Mouse (Mus musculus) gastrocnemius, postnatal 10 days (tissue): Measurements from ENCODE around the gene Pfkfb3. TPM values are rescaled to one million over a fixed set of nuclear protein-coding genes. Genes with fewer than 3 reads are reported as not detected.
A peak's percentile ranks its signal among the peaks of the same experiment; 100 is the strongest.

Experiments
- DNase-seq: peaks from one replicate; pipeline ENCODE4 v3.0.0; 2021; ENCODE audit warnings: mixed read lengths
- long read RNA-seq, 2 experiments: library from polyadenylated mRNA; stranded (forward); transcript quantifications; one replicate each; pipeline ENCODE4 v2.0.0; 2021
- total RNA-seq, 2 experiments: library from RNA; stranded (reverse); gene quantifications; 2 replicates each; pipeline ENCODE4 v1.2.3; 2021

Gene Pfkfb3
- total RNA-seq, result 10 to 100 TPM; 19.3 to 21.5 TPM
- long read RNA-seq, experiment 1, full-length matches to known transcripts, result 1 of 6 reads
- long read RNA-seq, experiment 1, partial matches to known transcripts, result 0 of 6 reads
- long read RNA-seq, experiment 1, other reads (novel, unspliced or antisense), result 5 of 6 reads
- long read RNA-seq, experiment 2, full-length matches to known transcripts, result 3 of 7 reads
- long read RNA-seq, experiment 2, partial matches to known transcripts, result 0 of 7 reads
- long read RNA-seq, experiment 2, other reads (novel, unspliced or antisense), result 4 of 7 reads

DNA sequence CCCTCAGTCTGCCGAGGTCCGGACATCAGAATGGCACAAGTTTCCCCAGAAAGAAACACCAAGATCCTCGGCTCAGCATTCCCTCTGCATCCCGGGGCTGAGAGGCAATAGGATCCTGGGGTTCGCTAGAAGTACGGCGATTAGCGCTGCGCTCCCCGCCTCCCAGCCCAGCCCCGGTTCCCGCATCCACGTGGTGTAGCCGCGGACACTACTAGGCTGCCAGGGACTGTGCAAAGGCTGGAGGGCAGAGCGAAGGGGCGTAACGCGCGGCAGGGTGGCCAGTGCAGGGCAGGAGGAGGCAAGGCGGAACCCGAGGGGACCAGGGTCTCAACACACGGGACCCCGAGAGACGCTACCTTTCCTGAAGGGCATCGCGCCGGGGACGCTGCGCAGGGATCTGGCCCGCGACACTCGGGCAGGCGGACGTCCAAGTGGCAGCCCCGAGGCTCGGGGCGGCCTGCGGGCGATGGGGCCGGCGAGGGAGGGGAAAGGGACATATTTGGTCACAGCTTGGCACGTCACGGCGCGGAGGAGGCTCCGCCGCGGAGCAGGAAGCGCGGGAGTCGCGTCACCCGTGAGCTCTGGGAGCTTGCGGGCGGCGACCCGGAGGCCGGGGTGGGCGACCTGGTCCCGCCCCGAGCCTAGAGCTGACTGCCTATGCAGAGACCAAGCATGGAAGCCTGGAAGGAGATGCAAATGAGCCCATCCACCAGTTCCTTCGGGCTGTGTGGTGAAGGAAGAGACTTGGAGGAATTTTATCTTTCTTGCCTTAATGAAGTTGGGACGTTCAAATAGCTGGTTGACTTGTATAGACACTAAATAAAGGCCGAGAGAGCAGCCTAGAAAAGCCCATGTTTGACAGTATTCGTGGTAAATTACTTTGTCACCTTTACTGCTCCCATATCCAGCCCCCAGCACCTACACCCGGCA lies at the start of gene Pfkfb3:
Gene Pfkfb3 (minus strand): TSS at position 607 of the 930 bp plus-strand sequence.
- DNase-seq, result peak; percentile 72

- peak; percentile 94 for DNase-seq
Observed at GRCm38 (mm10) chr2:11602506-11603489, 48.9 kb upstream of the Pfkfb3 start.

DNA sequence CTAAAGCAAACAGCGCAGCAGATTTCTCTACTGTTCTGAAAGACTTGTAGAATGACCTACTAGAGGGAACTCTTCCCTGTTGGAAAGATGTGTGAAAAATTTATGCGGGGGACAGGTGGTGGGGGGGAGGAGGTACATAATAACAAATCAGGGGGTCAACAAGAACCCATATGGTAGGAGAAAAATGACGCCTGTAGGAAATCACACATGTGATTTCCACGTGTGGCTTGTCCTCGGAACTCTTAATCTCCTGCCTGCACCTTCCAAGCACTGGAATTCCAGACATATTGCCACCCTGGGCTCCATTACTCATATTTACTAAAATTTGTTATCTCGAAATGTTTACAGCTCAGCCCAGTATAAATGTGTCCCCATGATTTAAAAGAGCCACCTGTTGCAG lies 47.9 kb upstream of the Pfkfb3 start:
- DNase-seq, result no peak

DNA sequence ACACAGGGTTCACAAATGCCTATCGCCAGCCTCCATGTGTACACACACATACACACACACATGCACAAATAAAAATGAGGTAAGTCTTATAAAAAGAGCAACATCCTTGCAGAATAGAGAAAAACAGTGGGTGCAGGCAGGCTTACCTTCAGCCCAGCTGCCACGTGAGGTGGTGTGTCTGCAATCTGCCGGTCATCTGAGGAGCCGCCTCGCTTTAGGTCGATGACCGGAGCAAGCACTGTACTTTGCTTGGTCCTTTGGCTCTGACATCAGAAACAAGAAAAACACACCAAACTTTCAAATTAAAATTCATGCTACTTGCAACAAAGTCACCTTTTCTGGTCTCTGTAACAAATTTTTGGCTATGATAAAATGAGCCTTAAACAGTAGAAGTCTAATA lies 44.0 kb upstream of the Pfkfb3 start:
- DNase-seq, result no peak

DNA sequence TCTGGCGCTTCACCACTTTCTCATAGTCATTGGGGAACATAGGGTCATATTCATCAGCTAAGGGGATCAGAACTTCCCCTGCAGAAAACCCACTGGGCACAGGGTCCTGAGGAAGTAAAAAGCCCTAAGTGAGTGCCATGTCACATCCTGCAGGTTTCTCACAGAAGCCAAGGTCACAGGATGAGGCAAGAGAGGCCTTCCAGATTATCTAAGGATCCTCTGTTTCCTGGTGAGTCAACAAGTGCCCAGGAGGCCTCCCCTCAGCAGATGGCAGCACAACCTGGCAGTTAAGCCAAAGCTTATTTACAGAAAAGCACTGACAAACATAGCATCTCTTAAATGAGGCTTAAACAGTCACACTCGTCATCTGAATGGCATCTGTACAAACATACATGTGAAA lies 42.8 kb upstream of the Pfkfb3 start:
- no peak for DNase-seq

GRCm38 (mm10) chr2:11587996-11588395 lies 34.1 kb upstream of the Pfkfb3 start:
- no peak for DNase-seq

DNA sequence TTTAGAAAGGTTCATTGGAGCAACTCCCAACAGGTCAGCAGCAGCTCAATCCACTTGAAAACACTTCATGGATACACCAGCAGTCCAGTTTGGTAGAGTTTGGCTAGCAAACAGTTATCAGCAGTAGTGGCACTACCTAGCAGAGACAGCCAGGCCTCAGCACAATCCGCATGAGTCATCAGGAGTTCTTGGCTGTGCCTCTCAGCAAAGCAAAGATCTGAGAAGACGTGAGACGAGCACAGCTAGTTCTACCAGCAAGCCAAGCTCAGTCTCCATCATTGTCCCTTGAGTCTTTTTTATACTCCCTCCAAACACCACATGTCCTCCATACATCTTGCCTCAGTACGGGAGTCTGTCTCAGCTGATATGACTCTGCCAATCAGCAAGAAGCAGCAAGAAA lies 25.5 kb upstream of the Pfkfb3 start:
- DNase-seq, result no peak

GRCm38 (mm10) chr2:11578187-11578586 lies 24.3 kb upstream of the Pfkfb3 start:
- no peak for DNase-seq

GRCm38 (mm10) chr2:11573684-11574083 lies 19.8 kb upstream of the Pfkfb3 start:
- DNase-seq, result no peak

- no peak for DNase-seq
Observed at GRCm38 (mm10) chr2:11571004-11571535, 17.2 kb upstream of the Pfkfb3 start.

- no peak for DNase-seq
Observed at GRCm38 (mm10) chr2:11568471-11568870, 14.6 kb upstream of the Pfkfb3 start.

- peak; percentile 50 for DNase-seq
Observed at GRCm38 (mm10) chr2:11567781-11568362, 14.0 kb upstream of the Pfkfb3 start.

DNA sequence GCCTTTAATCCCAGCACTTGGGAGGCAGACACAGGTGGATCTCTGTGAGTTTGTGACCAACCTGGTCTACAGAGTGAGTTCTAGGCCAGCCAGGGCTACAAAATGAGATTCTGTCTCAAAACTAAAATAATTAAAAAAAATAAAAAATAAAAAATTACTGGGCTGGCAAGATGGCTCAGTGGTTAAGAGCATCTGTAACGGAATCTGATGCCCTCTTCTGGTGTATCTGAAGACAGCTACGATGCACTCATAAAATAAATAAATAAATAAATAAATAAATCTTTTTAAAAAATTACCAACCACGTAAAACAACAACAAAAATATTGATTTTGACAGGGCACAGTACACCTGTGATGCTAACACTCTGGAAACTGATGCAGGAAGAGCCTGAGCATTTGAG lies 13.0 kb upstream of the Pfkfb3 start:
- no peak for DNase-seq

GRCm38 (mm10) chr2:11566241-11566640 lies 12.4 kb upstream of the Pfkfb3 start:
- DNase-seq, result no peak

DNA sequence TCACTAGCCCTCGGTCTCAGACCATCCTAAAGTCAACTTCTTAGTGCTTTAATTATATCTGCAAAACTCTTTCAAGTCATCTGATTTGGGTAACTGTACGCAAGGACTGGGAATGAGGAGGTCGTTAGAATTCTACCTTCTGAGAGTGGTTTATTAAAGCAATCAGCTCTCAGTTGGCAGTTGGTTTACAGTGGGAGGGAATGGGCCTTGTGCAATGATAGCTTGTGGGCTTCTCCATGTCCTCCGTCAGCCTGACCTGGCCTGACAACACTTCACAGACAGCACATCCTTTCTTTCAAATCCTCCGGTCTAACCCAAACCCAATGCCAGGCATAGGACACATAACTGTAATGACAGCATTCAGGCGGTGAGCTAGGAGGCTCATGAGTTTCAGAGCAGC lies 10.9 kb upstream of the Pfkfb3 start:
- DNase-seq, result no peak

- DNase-seq, result no peak
Observed at GRCm38 (mm10) chr2:11563256-11563655, 9.4 kb upstream of the Pfkfb3 start.

- DNase-seq, result no peak
Observed at GRCm38 (mm10) chr2:11558654-11559053, 4.8 kb upstream of the Pfkfb3 start.

- DNase-seq, result no peak
Observed at GRCm38 (mm10) chr2:11557244-11557643, 3.4 kb upstream of the Pfkfb3 start.

- DNase-seq, result no peak
Observed at GRCm38 (mm10) chr2:11555316-11555715, 1.4 kb upstream of the Pfkfb3 start.

GRCm38 (mm10) chr2:11552966-11553451 lies 868 bp downstream of the Pfkfb3 start:
- peak; percentile 34 for DNase-seq

GRCm38 (mm10) chr2:11552297-11552821 lies 1.5 kb downstream of the Pfkfb3 start:
- no peak for DNase-seq
